Mouse (Mus musculus): ENCODE results near the gene Golph3.

Gene Golph3

DNA sequence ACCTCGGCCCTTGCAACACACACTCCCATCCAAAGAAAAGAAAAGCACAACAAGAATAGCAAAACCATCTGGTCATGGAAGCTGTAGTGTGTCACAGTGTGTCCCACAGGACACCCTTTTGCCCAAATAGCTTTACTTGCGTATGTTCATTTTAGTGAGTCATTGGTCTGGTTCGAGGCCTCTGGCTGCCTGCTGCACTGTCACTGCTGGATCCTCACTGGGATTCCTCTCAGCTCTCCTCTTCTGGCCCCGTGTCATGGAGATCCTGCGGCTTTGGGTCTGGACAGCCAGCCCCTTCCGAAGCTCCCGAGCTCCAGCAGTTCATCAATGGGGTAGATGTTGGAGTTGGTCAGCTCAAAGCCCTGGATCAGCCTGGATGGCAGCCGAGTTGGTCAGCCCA is 2.8 kb upstream of the Golph3 start:
- no peak for DNase-seq (ENCODE audit: low spot score)

DNA sequence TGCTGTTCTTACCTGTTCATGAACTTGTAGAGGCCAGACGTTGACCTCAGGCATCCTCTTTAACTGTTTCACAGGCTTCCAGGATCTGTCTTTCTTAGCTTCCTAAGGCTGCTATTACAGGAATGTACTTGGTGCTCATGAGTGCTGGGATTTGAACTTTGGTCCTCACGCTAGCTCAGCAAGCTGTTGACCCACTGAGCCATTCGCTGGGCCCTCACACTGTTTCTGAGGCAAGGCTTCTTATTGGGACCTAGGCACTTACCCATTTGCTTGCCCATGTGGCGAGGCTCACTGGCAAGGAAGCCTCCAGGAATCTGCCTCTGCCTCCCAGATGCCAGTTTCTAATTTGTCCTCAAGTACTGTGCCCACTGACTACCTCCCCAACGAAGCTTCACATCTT is 1.4 kb upstream of the Golph3 start:
- no peak for DNase-seq (ENCODE audit: low spot score)

DNA sequence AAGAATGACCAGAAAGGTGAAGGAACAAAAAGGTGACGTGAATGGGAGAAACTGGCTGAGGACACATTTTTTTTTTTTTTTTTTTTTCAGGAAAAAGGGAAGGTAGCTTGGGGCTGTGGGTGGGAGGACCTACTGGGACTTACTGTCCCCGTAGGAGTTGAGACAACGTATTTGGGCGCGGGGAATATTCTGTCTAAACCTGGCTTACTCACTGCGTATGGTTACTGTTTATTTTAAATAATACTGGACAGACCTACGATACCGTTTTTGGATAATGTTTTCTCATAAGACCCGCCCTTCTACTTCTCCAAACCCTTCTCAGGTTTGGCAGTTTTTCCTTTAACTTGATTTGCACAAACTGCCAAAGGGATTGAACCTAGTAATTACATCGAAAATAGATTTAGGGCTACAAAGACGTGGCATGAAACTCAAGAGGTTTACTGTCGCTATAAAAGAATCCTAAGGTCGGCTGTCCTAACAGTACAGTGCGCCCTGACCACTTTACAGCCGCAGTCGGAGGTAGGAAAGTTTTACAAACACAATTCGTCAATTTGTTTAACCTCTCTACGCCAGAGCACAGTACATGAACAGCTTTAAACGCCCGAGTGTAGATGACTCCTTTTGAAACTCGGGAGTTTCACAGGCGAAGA is 684 bp upstream of the Golph3 start:
- no peak for DNase-seq (ENCODE audit: low spot score)

DNA sequence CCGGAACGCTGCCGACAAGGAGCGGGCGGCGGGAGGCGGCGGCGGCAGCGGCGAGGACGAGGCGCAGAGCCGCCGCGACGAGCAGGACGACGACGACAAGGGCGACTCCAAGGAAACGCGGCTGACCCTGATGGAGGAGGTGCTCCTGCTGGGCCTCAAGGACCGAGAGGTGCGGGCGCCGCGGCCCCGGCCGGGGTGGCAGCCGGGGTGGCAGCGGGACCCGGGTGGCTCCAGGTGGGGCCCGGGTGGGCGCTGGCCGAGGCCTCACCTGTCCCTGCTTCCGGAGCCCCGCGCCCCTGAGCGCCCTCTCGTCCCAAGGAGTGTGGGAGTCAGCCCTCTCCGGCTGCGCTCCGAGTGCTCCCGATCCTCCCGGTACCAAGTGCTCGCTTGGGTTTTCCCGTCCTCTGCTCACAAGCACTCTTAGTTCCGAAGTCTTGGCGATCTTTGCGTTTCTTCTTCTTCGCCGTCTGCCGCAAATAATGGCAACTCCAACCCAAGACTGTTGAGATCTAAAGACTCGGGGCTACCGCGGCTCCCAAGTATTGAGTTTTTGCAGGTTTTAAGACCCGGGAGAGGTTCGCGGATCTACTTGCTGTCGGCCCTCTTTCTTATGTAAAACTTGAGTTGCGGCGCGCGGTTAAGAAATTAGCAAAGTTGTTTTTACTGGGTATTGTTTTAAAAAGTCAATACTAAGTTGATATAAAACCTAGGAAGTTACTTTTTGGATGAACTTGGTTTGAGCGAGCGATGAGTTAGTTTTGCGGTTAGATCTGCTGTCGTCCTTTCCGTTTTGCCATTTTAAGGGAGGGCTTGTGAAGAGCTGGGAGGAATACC is 755 bp downstream of the Golph3 start, which contains the start of gene 1810049J17Rik:
Gene 1810049J17Rik (minus strand): TSS at position 112 of the 834 bp plus-strand sequence.
- peak; percentile 25 for DNase-seq (ENCODE audit: low spot score)

DNA sequence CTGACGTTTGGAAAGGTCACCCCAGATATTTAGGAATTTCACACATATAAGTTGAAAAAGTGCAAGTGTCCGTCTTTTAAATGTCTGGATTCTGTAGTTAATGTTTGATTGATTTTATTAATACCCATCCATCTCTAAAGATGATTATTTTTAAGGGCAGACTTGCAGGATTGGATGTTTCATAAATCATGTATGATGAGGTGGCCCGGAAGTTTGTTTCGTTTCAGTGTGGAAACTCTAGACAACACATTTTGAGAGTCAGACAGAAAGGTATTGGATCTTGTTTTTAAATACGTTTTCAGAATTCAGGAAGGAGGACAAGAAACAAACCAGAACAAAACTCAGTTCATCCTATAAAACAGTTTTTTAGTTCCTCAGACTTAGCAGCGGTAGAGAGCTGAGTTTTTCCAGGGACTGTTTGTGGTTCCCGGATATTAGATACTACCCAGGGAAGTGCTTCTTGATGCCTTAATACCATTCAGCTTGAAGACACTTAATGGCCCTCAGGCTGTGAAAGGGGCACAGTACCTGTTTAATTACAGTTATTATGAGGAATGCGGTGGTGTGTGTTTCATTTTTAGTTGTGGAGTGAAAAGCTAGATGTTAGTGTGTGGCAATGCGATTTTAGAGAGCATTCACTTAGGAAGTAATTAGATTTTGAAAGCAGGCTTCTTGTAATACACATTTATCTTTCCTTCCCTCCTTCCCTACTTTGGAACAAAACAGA is 1.6 kb downstream of the Golph3 start:
- no peak for DNase-seq (ENCODE audit: low spot score)

DNA sequence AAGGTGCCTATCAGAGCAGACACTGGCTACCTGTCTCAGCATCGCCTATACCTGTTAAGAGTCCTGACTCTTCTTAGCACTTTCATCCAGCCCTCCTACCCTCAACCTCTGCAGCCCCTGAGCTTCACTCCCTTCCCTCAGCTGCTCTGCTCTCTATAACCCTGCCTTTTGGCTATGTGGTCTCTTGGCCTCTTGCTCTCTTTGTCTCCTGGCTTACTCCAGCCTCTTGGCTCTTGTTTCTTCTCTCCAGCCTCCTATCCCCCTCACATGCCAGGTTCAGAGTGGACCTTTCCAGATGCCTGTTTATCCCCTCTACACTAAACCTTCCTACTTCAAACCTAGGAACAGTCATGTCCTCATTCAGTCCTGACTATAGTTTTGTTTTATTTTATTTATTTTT is 3.1 kb downstream of the Golph3 start:
- DNase-seq (ENCODE audit: low spot score), result no peak

DNA sequence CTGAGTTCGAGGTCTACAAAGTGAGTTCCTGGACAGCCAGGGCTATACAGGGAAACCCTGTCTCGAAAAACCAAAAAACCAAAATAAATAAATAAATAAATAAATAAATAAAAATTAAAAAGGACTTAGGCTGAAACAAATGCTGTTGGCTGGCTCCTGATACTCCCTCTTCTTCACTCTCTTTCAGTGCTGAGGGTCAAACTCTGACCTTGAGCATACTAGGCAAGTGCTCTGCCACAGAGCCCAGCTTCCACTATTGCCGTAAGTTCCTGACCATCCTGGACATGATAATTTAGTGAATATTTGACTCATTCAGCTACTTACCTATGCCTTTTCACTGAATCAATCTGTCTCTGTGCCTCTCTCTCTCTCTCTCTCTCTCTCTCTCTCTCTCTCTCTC is 9.1 kb downstream of the Golph3 start:
- no peak for DNase-seq (ENCODE audit: low spot score)

DNA sequence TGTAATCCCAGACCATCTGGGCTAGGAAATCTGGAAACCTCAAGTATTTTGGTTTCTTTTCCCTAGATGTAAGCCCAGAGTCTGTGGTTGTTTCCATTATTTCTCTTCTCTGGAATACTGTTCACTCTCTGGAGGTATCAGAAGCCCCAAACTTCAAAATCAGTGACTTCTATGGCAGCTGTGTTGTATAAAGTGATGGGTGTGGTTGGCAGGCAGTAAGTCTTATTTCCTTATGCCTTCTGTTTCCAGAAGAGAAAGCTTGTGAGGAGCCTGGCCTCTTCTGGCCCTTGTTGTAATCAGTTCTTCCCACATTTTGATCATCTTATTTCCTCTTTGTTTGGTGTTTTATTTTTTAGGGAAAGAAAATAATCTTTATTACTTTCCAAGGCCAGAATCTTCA is 9.6 kb downstream of the Golph3 start:
- DNase-seq (ENCODE audit: low spot score), result no peak

DNA sequence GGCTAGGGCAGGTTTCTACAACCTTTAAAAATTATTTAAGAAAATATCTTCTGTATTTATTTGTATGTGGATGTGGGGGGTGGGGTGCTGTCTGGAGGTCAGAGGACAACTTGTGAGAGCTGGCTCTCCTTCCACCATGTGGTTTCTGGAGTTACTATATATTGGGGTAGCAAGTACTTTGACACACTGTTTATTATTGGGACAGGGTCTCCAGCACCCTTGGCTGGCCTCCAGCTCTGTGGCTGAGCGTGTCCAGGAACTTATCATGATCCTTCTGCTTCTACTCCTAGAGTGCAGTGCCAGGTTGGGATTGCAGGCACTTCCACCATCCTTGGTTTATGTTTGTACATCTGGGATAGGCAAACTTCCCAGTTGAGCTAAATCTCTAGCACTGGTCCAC is 10.1 kb downstream of the Golph3 start:
- no peak for DNase-seq (ENCODE audit: low spot score)

DNA sequence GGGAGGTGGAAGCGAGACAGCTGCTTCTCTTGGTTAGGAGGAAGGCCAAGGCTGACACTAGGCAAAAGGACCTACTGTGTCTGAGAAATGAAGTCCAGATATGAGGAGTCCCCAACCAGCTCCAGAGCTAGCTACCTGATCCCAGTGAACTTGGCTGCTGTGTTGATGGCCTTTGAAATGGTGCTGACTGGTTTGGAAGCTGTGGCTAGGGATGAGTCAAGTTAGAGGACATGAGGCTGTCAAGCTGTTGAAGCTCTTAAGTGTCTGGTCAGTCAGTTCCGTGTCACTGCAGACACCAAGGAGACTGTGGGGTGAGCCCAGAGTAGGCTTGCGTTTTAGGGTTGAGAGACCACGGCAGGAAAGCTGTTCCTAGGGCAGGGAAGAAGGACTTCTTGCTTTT is 13.1 kb downstream of the Golph3 start:
- DNase-seq (ENCODE audit: low spot score), result no peak

DNA sequence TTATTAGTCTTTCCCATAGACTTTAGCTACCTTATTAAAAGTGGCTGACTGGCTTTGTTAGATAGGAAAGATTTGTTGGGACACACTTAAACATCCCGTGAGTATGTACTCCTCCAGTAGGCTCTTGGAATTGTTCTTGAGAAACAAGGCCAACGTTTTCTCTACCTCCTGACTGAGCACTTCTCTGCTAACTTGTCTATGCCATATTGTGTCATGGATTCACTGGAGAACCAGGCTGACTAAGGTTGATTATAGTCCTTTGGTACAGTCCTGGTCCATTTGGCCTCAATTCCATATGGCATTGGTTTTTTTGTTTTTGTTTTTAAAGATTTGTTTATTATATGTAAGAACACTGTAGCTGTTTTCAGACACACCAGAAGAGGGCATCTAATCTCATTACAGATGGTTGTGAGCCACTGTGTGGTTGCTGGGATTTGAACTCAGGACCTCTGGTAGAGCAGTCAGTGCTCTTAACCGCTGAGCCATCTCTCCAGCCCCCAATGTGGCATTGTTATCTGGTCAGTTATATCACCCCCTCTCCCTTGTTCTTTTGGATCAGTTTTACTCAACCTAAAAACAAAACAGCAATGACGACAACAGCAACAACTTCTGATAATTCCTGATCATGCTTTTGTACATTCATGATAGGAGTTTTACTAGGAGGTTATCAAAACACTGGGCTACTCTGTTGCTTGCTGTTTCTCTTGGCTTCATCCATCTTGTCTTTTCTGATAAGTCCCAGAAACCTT is 16.0 kb downstream of the Golph3 start:
- DNase-seq (ENCODE audit: low spot score), result no peak

DNA sequence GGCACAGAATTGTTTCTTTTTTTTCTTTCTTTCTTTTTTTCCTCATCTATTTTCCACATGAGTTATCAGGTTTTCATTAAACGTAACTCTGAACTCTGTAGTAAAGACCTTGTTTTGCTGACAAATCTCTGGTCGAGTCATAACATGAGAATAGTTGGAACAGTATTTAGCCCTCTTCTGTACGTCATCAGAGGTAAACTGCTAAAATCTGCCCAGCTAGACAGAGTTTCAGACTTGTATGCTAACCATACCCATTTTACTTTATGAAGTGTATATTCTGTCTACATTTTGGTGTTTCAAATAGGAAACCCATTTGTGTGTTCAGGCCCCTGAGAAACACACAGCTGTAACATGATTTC is 16.5 kb downstream of the Golph3 start:
- no peak for DNase-seq (ENCODE audit: low spot score)

DNA sequence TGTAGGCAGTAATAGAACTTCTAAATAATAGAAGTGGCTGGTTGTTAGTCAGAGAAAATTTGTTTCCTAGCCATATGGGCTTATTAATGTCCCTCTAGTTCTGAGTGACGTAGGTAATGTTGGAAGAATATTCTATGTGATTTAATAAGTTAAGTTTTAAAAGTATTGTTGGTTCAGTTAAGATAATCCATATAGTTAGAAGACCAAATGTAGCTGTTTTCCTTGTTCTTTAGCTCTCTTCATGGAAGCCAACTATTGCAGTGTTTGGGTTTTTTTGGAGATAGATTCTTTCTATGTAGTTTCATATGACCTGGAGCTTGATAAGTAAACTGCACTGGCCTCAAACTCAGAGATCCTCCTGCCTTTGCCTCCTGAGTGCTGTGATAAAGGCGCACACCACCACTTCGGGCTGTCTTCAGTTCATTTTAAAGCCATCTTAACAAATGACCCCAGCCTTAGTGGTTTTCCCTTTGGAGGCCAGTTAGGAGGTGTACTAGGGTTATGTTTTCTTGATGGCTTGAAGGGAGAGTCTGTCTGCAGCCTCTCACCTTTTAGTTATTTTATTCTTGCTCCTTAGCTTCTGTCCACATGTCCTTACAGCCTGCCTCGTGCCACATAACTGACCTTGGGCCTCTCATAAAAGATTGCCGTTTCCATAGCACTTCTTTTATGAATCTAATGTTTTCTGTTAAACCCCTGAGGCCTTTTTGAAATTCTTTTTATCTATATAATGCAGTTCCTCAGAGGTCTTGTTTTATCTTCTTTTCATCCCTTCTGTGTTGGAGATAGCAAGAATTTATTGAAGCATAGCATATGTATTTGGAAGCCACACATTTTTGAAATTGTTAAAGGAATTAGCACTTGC is 19.5 kb downstream of the Golph3 start:
- no peak for DNase-seq (ENCODE audit: low spot score)

DNA sequence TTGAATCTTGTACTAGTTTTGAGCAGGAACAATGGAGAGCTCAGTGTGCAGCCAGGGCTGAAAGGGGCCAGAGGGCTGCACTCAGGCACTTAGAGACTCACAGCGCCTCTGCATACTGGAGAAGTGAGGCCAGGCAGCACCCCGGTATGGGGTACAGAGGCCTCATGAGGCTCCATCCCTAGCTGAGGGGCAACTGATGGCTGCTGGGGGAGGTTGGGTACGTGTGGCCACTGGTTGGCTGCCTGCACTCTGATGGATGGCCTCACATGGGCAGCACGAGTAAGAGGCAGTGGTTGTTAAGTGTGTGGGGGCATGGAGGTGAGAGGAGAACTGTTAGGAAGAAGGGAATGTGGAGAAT is 20.1 kb downstream of the Golph3 start:
- no peak for DNase-seq (ENCODE audit: low spot score)

DNA sequence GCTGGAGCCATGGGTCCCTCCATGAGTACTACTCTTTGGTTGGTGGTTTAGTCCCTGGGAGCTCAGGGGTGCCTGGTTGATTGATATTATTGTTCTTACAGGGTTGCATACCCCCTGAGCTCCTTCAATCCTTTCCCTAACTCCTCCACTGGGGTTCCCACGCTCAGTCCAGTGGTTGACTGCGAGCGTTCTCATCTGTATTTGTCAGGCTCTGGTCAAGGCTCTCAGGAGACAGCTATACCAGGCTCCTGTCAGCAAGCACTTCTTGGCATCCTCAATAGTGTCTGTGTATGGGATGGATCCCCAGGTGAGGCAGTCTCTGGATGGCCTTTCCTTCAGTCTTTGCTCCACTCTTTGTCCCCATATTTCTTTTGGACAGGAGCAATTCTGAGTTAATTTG is 25.7 kb downstream of the Golph3 start:
- DNase-seq (ENCODE audit: low spot score), result no peak

DNA sequence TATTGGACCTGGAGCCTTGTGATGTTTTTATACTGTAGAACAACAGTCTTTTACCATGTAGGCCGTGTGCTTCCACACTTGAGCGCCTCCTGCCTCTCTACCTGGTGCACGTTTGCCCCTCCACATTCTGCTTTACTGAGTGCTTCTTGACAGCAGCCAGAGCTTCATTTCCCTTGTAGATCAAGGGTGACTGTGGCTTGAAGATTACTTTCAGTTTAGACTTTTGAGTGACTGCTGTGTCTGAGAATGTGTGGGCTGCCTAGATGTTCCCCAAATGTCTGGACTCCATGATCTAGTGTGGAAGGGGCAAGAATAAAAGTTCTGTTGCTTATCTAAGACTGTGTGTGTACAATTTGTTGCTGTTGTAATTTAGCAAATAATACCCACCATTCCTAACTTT is 27.7 kb downstream of the Golph3 start:
- DNase-seq (ENCODE audit: low spot score), result no peak

DNA sequence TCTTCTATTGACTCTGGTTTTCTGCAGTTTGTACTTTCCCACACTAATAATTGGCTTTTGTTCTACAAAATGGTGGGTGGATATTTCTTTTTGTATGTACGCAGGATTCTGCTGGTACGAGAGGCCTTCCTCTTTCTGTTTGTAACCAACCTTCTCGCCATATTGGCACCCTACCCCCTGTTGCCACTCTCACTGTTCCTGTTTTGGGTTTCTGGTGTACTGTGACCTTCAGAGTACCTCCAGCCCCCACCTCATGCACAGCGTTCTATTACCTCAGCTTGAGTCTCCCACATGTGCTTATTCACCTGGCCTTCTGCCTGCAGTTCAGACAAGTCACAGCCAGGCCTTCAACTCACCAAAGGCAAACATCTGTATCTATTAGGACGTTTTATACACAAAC is 28.6 kb downstream of the Golph3 start:
- DNase-seq (ENCODE audit: low spot score), result no peak

DNA sequence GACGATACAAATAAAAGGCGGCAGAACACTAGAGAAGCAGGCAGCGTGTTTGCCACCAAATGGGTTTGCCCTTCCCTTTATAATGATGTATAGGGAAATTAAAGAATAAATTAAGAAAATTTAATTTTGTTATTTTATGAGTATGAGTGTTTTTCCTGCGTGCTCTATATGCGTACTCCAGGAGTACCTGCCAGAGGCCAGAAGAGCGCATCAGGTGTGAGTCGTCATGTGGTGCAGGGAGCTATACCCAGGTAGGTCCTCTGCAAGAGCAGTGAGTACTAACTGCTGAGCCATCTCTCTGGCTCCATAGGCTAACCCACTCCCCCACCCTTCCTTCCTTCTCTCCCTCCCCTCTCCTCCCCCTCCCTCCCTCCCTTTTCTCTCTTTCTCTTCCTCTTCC is 30.2 kb downstream of the Golph3 start:
- DNase-seq (ENCODE audit: low spot score), result no peak

DNA sequence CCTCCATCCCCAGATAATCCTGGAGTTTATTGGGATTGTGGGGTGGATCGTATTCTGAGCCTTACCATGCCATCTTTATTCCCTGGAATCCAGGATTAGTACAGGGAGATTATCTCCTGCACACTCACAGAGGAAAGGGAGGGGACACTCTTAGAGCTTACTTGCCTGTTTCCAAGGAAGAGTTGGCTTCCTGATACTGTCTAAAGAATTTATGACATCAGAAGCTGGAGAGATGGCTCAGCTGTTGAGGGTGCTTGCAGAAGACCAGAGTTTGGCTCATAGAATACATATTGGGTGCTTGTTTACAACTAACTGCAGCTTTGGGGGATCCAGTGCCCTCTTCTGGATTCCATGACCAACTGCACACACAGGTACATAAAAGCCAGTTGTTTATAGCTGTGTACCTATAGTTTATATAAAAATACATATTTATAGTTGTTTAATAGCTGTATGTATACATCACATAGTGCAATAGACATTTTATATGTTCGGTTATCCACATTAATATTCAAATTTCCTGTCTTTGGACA is 33.1 kb downstream of the Golph3 start:
- no peak for DNase-seq (ENCODE audit: low spot score)

DNA sequence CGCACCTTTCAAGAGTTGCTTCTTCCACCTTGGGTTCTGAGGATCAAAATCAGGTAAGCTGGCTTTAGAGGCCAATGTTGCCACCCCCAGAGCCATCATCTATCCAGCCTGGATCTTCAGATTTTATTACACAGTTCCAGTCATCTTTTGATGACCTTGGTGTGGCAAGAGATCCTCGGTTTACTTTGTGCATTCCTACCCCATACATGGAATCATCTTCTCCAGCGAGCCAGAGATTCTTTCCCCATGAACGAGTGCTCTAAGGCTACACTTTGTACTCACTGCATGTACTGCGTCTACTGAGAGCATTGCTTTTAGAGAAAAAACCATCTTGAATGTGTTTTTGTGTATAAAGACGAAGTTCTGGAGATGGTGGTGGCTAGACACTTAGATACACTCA is 34.0 kb downstream of the Golph3 start:
- no peak for DNase-seq (ENCODE audit: low spot score)

DNA sequence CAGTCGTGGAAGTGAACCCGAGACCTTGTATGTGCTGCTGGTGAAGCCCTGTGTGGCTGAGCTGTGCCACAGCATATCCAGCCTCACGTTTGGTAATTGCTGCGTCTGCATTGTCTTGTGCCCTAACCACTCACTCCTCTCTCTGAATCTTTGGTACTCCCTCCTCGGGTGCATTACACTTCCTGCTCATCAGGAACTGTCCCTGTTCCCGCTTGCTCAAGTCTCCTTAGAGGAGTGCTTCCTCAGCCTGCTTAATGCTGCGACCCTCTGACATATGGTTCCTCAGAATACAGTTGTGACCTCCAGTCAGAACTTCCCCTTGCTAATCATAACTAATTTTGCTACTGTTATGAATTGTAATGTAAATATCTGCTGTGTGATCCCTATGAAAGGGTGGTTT is 34.7 kb downstream of the Golph3 start:
- DNase-seq (ENCODE audit: low spot score), result no peak
